Mouse (Mus musculus) erythroblast, embryonic 14.5 days (primary cell): ENCODE measurements around the gene Ppp4r3b. TPM values are rescaled to one million over a fixed set of nuclear protein-coding genes. Genes with fewer than 3 reads are reported as not detected.

ENCODE experiments used
- H3K27me3 ChIP-seq: 2 replicates; pipeline ENCODE4 v1.6.1; 2012; ENCODE audit warnings: inconsistent platforms; ENCODE audit not compliant: control insufficient read depth
- H3K36me3 ChIP-seq: 2 replicates; pipeline ENCODE4 v1.6.1; 2012; ENCODE audit warnings: mild to moderate bottlenecking, inconsistent platforms; ENCODE audit not compliant: control insufficient read depth
- H3K4me1 ChIP-seq: 2 replicates; pipeline ENCODE4 v1.6.1; 2012; ENCODE audit warnings: inconsistent platforms; ENCODE audit not compliant: control insufficient read depth
- H3K4me3 ChIP-seq: replicated peaks from 2 replicates; pipeline ENCODE3; 2012; ENCODE audit warnings: moderate library complexity, mild to moderate bottlenecking, inconsistent platforms
- H3K9me3 ChIP-seq: 2 replicates; pipeline ENCODE4 v1.6.1; 2012; ENCODE audit warnings: low read length, inconsistent platforms, mixed read lengths; ENCODE audit not compliant: control insufficient read depth
- GATA1 ChIP-seq: IDR thresholded peaks from 2 replicates; pipeline ENCODE4 v1.6.1; 2012; ENCODE audit warnings: low read length, inconsistent platforms, mixed read lengths
- TAL1 ChIP-seq: IDR thresholded peaks from 3 replicates; pipeline ENCODE4 v1.6.1; 2012; ENCODE audit warnings: low read length, inconsistent platforms, mixed read lengths
- polyA plus RNA-seq: library from polyadenylated mRNA; stranded (reverse); fragments of >175 nt; gene quantifications from 2 replicates; pipeline ENCODE4 v1.2.3, GENCODE M21; 2012

Ppp4r3b gene
- polyA plus RNA-seq, 1 experiment = 1.2 TPM

DNA sequence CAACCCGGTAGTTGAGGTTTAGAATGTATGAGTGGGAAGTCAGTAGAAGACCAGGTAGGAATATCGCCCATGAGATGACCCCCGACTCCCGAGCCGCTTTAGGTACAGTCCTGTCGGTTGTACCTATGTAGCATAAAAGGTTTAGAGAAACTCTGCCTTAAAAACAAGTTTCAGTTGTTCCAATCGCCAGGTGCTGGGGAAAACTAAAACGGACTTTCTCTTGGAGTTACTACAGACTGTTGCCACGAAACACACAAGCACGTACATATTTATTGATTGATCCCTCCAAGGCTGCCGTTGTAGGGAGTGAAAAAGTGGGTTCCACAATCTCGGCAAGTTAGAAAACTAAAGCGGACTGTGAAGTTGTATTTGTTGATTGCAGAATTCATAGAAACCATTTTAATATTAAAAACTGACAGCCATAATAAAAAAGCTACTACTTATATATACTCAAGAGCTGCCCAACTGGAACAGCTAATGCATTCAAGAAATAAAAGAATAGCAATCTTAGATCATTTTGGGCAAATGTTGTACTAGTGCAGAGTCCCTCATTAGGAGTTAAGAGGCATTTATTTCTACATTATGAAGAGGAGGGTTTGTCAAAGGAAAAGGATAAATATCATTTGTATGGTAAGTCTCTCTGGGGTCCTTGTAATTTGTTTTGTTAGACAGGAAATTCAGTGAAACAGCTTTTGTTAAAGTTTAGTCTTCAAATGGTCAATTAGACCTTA, 1.2 kb downstream of the Ppp4r3b start:
- Histone ChIP-seq H3K9me3 (no peaks in the 10 kb centered on the region), H3K27me3 (no peaks in the 10 kb centered on the region), H3K36me3 (peaks cover 24% of the 10 kb centered on the region), H3K4me3 (peak overlapping the region; percentile 79), H3K4me1 (peaks cover 27% of the 10 kb centered on the region)
- no peak for TF ChIP-seq TAL1
- no peak for TF ChIP-seq GATA1

DNA sequence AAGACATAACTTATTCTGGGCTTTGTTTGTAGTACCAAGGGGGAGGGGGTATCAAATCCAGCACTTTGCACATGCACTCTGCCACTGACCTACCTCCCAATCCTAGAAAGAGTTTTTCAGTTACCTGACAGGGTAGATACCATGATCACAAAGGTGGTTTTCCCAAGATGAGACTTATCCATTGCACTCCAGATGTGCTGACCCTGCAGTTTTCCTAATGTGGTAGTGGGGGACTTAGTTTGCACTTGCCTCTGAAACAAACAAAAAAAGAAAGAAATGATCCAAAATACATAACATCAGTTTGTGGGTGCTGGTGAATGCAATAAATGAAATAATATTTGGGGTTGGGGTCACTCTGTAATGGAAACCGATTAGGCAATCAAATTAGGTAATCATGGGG, 6.6 kb downstream of the Ppp4r3b start:
- H3K27me3 ChIP-seq = no peaks in the 10 kb centered on the region
- no peak overlapping the region for H3K4me3 ChIP-seq
- H3K9me3 ChIP-seq = no peaks in the 10 kb centered on the region
- H3K4me1 ChIP-seq = peaks cover 7% of the 10 kb centered on the region
- H3K36me3 ChIP-seq = peaks cover 62% of the 10 kb centered on the region
- no peak for TF ChIP-seq GATA1

DNA sequence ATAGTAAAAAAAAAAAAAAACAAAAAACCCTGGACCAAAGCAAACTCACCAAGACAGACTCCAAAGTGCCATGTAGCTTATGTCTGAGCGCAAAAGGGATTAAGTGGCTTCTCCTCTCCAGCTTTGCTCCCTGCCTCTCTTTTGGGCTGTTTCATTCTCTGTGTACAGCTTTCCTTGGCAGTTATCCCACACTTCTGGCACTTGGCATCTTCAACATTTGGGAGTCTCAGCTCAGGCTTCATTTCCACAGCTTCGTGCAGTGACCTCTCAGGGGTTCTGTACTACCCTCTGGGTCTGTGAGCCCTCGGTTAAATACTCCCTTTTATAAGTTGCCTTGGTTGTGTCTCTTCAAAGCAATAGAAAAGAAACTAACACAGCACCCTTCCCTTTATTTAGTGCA, 8.0 kb downstream of the Ppp4r3b start:
- no peak overlapping the region for H3K4me3 ChIP-seq
- H3K9me3 ChIP-seq = no peaks in the 10 kb centered on the region
- H3K27me3 ChIP-seq = no peaks in the 10 kb centered on the region
- H3K4me1 ChIP-seq = peaks cover 4% of the 10 kb centered on the region
- H3K36me3 ChIP-seq = peaks cover 75% of the 10 kb centered on the region
- TF ChIP-seq TAL1 (no peak), GATA1 (no peak)

DNA sequence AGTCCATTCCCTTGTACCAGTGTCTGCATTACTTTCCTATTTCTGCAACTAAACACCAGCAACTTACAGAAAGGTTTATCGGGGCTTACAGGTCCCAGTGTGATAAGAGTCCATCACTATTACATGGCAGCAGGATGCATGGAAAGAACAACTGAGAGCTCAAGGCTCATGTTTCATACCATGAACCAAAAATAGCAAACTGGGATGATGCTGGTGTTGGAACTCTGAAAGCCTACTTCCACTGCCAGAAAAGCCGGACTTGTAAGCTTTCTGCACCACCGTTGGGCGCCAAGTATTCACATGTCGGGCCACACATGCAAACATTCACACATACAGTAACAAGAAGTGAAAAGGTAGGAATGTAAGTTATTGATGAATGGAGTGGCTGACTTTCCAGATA, 9.1 kb downstream of the Ppp4r3b start:
- no peak for TF ChIP-seq TAL1
- TF ChIP-seq GATA1 = no peak
- no peaks in the 10 kb centered on the region for H3K9me3 ChIP-seq
- no peak overlapping the region for H3K4me3 ChIP-seq
- H3K27me3 ChIP-seq = no peaks in the 10 kb centered on the region
- peaks cover 81% of the 10 kb centered on the region for H3K36me3 ChIP-seq
- peaks cover under 1% of the 10 kb centered on the region for H3K4me1 ChIP-seq

DNA sequence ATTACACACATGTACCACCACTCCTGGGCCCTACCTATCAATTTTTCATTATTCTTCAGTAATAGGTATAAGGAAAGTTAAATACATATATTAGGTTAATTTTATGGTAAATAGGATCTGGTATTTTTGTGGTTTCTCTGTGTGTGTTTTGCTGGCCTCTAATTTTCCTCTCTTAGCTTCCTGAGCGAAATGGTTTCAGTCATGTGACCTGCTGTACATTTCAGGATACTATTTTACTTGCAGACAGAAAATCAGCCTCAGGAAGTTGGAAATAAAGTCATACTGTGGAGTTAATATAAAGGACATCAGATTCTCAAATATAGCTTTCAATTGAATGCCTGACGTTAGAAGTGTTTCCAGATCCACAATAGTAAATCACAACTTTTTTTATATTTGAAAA, 16.3 kb downstream of the Ppp4r3b start:
- Histone ChIP-seq H3K4me1 (no peaks in the 10 kb centered on the region), H3K27me3 (no peaks in the 10 kb centered on the region), H3K4me3 (no peak overlapping the region), H3K9me3 (no peaks in the 10 kb centered on the region), H3K36me3 (peaks cover 89% of the 10 kb centered on the region)
- TF ChIP-seq GATA1 (no peak), TAL1 (no peak)

DNA sequence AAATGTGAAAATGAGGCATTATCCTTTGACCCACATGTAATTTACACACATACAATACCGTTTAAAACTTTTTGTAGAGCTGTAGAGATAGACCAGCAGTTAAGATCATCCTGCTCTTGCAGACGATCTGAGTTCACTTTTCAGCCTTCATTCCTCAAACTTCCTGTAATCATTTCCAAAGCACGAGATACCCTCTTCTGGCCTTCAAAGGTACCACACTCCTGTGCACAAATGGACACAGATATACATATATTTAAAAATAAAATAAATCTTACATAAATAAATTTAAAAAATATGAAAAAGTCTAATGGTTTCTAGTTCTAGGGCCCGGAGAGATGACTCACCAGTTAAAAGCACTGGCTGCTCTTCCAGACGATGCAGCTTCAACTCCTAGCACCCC, 31.0 kb downstream of the Ppp4r3b start:
- Histone ChIP-seq H3K9me3 (no peaks in the 10 kb centered on the region), H3K4me1 (no peaks in the 10 kb centered on the region), H3K27me3 (no peaks in the 10 kb centered on the region), H3K36me3 (peaks cover 86% of the 10 kb centered on the region), H3K4me3 (no peak overlapping the region)
- TF ChIP-seq GATA1 = no peak
- no peak for TF ChIP-seq TAL1

DNA sequence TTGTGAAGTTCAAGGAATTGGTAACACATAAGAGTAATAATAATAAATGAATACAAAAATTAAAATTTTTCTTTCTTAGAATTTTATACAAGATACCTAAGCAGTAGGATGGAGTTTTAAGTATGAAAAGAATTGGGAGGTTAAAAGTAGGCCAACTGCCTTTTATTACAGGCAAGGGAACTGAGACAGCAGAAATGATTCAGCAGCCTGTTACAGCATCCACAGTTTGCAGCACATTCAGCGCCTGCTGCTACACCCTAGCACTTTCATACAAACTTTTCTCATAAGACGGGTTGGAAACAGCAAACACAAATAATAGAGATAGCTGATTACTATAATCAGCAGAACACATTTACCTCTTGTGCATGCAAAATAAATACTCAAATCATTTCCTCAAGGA, 37.1 kb downstream of the Ppp4r3b start:
- Histone ChIP-seq H3K27me3 (no peaks in the 10 kb centered on the region), H3K4me1 (no peaks in the 10 kb centered on the region), H3K9me3 (no peaks in the 10 kb centered on the region), H3K36me3 (peaks cover 90% of the 10 kb centered on the region), H3K4me3 (no peak overlapping the region)
- TF ChIP-seq GATA1 = no peak
- TF ChIP-seq TAL1 = no peak

DNA sequence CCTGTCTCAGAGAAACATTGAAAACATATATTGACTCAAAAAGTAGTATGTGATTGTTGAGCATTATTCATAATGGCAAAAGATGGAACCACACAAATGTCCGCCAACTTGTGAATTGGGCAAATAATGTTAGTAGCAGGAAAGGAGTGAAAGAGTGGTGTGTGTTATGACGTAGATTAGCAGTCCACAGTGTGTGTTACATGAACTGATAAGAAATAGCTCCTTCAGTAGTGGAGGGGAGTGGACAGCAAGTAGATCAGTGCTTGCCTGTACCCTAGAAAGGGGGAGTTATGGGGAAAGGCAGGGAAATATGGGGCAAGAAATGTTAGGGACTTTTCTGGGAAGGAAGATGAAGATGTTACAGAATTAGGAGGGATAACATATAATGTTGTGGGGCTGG, 43.5 kb downstream of the Ppp4r3b start:
- Histone ChIP-seq H3K9me3 (no peaks in the 10 kb centered on the region), H3K4me3 (no peak overlapping the region), H3K4me1 (peaks cover 12% of the 10 kb centered on the region), H3K36me3 (peaks cover 99% of the 10 kb centered on the region), H3K27me3 (no peaks in the 10 kb centered on the region)
- TF ChIP-seq GATA1 = no peak
- TF ChIP-seq TAL1 = no peak

DNA sequence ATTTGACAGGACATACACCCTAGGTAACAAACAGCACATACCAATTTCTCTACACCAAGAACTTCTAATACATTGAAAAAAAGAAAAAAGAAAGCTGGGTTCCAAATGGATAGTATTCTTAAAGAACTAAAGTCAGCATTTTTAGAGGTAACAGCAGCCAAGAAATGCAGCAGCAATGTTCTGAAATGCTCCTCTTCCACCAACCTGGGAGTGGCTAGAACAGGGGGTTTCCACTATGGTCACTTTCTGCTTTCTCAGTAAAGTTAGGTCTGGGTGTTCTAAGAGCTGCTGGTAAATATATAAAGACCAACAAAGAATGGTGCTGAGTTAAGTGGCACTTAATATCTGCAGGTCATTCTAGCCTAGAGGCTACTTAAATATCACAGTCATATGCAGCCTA, 46.4 kb downstream of the Ppp4r3b start:
- TF ChIP-seq TAL1 (no peak), GATA1 (no peak)
- H3K4me1 ChIP-seq = peaks cover 12% of the 10 kb centered on the region
- no peaks in the 10 kb centered on the region for H3K9me3 ChIP-seq
- H3K4me3 ChIP-seq = no peak overlapping the region
- H3K27me3 ChIP-seq = no peaks in the 10 kb centered on the region
- peaks cover 98% of the 10 kb centered on the region for H3K36me3 ChIP-seq

DNA sequence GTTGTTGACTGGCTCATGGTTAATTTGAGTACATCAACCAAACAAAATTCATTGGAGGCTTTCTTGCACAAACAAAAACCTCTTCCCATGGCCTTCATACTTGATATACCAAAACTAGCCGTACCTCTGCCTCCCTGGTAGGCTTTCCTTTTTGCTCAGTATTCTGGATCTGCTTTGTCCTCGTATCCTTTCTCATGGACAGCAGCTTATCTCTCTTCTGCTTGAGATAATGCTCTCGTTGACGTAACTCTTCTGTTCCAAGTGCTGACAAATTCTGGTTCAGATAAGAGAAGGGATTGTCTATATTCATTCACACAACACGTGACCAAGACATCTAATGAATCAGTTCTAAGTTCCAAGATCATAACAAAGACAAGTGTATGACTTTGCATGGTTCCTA, 49.6 kb downstream of the Ppp4r3b start:
- Histone ChIP-seq H3K4me1 (no peaks in the 10 kb centered on the region), H3K36me3 (peaks cover 94% of the 10 kb centered on the region), H3K27me3 (no peaks in the 10 kb centered on the region), H3K4me3 (no peak overlapping the region), H3K9me3 (no peaks in the 10 kb centered on the region)
- no peak for TF ChIP-seq TAL1
- no peak for TF ChIP-seq GATA1
